Mouse (Mus musculus) kidney, adult 2 months (tissue): Measurements from ENCODE around the gene Raver1.

Experiments used
- CTCF ChIP-seq: fragments of 200-500 bp; conservative IDR thresholded peaks from 2 replicates; pipeline ENCODE4 v1.5.1; 2011; ENCODE audit warnings: low read depth, mild to moderate bottlenecking, control low read depth, low read length, moderate library complexity, mixed read lengths; ENCODE audit not compliant: insufficient read depth, insufficient read length
- POLR2A ChIP-seq: fragments of 200-500 bp; IDR thresholded peaks from one replicate; pipeline ENCODE4 v1.6.1; 2011; ENCODE audit warnings: low read depth, low read length, control low read depth

DNA sequence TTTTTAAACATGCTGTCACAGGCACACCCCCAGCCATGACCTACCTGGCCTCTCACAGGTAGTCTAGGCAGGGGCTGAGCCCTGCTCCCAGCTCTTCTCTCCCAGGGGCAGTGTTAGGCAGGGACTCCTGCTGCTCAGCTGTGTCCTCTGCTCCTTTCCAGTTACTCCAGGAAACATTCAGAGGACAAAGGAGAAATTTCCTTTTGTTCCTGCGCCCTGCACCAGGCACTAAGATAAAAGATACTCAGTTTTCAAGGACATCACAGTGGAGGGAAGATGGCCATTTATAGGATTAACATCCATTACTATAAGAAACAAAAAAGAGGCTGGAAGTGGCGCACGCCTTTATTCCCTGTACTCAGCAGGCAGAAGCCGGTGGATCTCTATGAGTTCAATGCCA is 4.2 kb upstream of the Raver1 start:
- TF ChIP-seq CTCF (no peak), POLR2A (no peak)
